Mouse (Mus musculus) limb, embryonic 11.5 days (tissue): ENCODE measurements around the gene Xylt1. TPM values are rescaled to one million over a fixed set of nuclear protein-coding genes. Genes with fewer than 3 reads are reported as not detected.

ENCODE experiments used
- ATAC-seq: fragments of 200-750 bp; cut with Nextera tagmentation; 2 replicates; pipeline ENCODE4 v1.8.0; 2017; ENCODE audit warnings: low read depth; ENCODE audit not compliant: insufficient number of reproducible peaks, low FRiP score, low TSS enrichment
- DNase-seq: peaks from one replicate; pipeline ENCODE4 v3.0.0-alpha.2; 2015; ENCODE audit warnings: low spot score
- H3K27ac ChIP-seq: fragments of 300-500 bp; sonication (generic); replicated peaks from 2 replicates; pipeline ENCODE4 v1.5.1; 2014; ENCODE audit warnings: low read depth, mild to moderate bottlenecking, low read length
- H3K27me3 ChIP-seq: fragments of 300-500 bp; sonication (generic); 2 replicates; pipeline ENCODE4 v1.6.1; 2014; ENCODE audit warnings: mild to moderate bottlenecking, low read length, mixed read lengths; ENCODE audit not compliant: control insufficient read depth, insufficient read depth
- H3K36me3 ChIP-seq: fragments of 300-500 bp; sonication (generic); 2 replicates; pipeline ENCODE4 v1.6.1; 2014; ENCODE audit warnings: mild to moderate bottlenecking, low read length, moderate library complexity, mixed read lengths; ENCODE audit not compliant: control insufficient read depth, insufficient read depth
- H3K4me1 ChIP-seq: fragments of 300-500 bp; sonication (generic); 2 replicates; pipeline ENCODE4 v1.6.1; 2014; ENCODE audit warnings: low read length, mixed read lengths; ENCODE audit not compliant: control insufficient read depth, insufficient read depth
- H3K4me2 ChIP-seq: fragments of 300-500 bp; sonication (generic); 2 replicates; pipeline ENCODE4 v1.6.1; 2014; ENCODE audit warnings: low read depth, mild to moderate bottlenecking, moderate library complexity; ENCODE audit not compliant: severe bottlenecking
- H3K4me3 ChIP-seq: fragments of 300-500 bp; sonication (generic); 2 replicates; pipeline ENCODE4 v1.5.1; 2014; ENCODE audit warnings: low read depth, low read length
- H3K9ac ChIP-seq: fragments of 300-500 bp; sonication (generic); 2 replicates; pipeline ENCODE4 v1.6.1; 2014; ENCODE audit warnings: mild to moderate bottlenecking, low read length
- H3K9me3 ChIP-seq: fragments of 300-500 bp; sonication (generic); 2 replicates; pipeline ENCODE4 v1.6.1; 2016; ENCODE audit warnings: low read length; ENCODE audit not compliant: control insufficient read depth
- WGBS: fragments of 180-500 bp; shearing (Covaris S2); extraction: QIAGEN DNeasy Blood & Tissue Kit; methylation state at CpG from one replicate; pipeline ENCODE4 v1.1.7; 2014; 5-methylcytosine and 5-hydroxymethylcytosine counted together
- polyA plus RNA-seq: library from polyadenylated mRNA; unstranded; fragments of >200 nt; fragmentation: Nextera tagmentation; extraction: Ambion mirVana; gene quantifications from 2 replicates; pipeline ENCODE4 v1.2.1, GENCODE M21; 2014

Gene Xylt1
- polyA plus RNA-seq, 1 experiment from 2014 or later, result 1.4 TPM

DNA sequence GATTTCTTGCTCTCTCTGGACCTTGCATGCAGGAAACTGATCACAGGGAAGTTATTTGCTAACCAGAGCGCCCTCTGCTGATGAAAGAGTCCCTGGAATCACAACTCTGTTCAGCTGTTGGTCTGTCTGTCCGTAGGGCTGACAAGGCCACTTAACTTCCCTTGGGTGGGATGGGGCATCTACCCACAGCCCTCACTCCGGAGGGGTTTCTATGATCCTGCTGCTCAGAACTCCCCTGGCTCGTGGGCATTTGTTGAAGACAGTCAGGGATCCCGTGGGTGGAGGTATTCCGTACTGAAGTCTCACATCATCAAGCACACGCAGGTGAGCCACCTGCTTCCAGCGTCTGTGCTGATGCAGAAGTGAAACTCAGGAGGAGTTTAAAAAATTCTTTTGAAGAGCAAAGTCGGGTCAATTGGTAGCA lies 4.9 kb upstream of the Xylt1 start:
- ATAC-seq (no peak), DNase-seq (peak; percentile 79)
- H3K9me3 ChIP-seq, result no peaks in the 10 kb centered on the region
- no peaks in the 10 kb centered on the region for H3K27me3 ChIP-seq
- no peak overlapping the region for H3K27ac ChIP-seq
- no peak overlapping the region for H3K9ac ChIP-seq
- H3K4me1 ChIP-seq, result no peaks in the 10 kb centered on the region
- H3K36me3 ChIP-seq, result no peaks in the 10 kb centered on the region
- no peak overlapping the region for H3K4me2 ChIP-seq
- no peak overlapping the region for H3K4me3 ChIP-seq
- WGBS, result 33% methylated on average over 9 of the region's 9 CpGs

DNA sequence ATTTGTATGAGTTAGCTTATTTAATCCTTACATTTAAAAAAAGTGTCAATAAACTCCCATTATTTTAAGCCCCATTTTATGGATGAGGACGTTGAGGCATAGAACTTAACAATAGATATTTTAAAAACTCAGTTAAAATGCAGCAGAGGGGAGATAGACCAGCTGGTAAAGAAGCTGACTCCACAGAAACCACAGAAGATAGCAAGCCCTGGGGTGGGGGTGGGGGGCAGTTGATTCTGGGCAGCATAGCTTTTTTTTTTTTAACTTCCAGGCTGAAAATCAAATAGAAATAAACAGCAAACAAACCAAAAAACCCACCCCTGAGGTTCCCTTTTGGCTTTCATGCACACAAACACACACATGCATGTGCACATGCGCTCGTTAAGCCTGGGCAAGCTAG lies 3.6 kb upstream of the Xylt1 start:
- no peaks in the 10 kb centered on the region for H3K27me3 ChIP-seq
- no peak for ATAC-seq
- no peak overlapping the region for H3K4me3 ChIP-seq
- no peak overlapping the region for H3K9ac ChIP-seq
- no peaks in the 10 kb centered on the region for H3K36me3 ChIP-seq
- no peaks in the 10 kb centered on the region for H3K9me3 ChIP-seq
- no peak for DNase-seq
- no peak overlapping the region for H3K4me2 ChIP-seq
- WGBS, result 78% methylated on average over 3 of the region's 3 CpGs
- H3K4me1 ChIP-seq, result peaks cover 3% of the 10 kb centered on the region; the same call in 1 of the 2 replicates
- no peak overlapping the region for H3K27ac ChIP-seq

DNA sequence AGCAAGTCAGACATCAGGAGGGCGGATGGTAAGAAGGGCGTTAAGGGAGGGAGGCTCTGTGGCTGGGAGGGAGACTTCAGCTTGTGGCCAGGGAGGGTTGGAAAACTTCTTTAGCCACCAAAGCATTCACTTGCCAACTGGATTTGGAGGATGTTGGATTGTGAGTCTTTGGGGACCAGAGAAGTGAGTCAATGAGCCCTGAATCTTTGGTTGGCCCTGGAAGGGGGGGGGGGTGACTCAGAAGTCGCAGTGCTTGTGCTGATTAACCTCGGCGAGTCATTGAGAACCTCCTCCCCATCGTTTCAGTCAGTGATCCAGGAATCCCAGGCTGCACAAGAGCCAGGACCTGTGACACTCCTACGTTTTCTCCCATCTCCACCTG lies 752 bp upstream of the Xylt1 start:
- Histone ChIP-seq H3K4me3 (peak overlapping the region; percentile 70), H3K4me1 (peaks cover 10% of the 10 kb centered on the region), H3K9me3 (no peaks in the 10 kb centered on the region), H3K27me3 (no peaks in the 10 kb centered on the region), H3K9ac (no peak overlapping the region), H3K27ac (no peak overlapping the region), H3K36me3 (no peaks in the 10 kb centered on the region), H3K4me2 (peak overlapping the region; percentile 83)
- ATAC-seq (0 out of 2 replicates have a peak, but pooled peaks have one; percentile 9), DNase-seq (no peak)
- WGBS, result 8% methylated on average over 7 of the region's 7 CpGs

DNA sequence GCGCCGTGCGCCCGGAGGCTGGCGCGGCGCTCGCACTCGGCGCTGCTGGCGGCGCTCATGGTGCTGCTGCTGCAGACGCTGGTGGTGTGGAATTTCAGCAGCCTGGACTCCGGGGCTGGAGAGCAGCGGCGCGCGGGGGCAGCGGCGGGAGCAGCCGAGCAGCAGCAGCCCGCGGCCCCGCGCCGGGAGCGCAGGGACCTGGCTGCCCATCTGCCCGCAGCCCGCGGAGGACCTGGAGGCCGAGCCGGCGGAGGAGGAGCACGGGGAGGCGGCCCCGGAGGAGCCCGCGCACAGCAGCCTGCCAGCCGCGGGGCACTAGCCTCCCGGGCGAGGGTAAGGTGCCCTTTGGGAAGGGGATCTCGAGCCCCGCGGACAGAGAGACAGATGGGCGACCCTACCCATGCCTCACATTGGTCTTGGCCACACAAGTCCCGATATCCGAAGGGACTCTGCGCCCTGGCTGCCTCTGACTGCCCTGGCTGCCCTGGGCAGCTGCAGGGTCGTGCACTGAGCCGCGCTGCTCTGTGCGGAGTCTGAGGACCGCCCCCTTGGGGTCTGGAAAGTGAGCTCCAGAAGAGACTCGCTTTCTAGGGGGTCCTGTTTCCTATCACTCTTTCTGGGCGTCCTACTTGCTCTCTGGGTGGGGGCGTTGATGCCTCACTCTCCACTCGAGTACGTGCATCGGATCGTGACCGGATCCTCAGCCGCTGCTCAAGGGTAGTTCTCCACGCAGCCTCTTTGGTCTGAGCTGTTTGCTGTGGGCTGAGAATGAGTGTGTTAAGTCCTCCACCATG lies 606 bp downstream of the Xylt1 start:
- under 1% methylated on average over 44 of the region's 64 CpGs for WGBS
- no peaks in the 10 kb centered on the region for H3K36me3 ChIP-seq
- DNase-seq (peak; percentile 74), ATAC-seq (peak; percentile 69)
- peaks cover 10% of the 10 kb centered on the region for H3K4me1 ChIP-seq
- H3K9me3 ChIP-seq, result no peaks in the 10 kb centered on the region
- H3K9ac ChIP-seq, result peak overlapping the region; percentile 80
- H3K27me3 ChIP-seq, result no peaks in the 10 kb centered on the region
- H3K4me3 ChIP-seq, result peak overlapping the region; percentile 70
- peak overlapping the region; percentile 69; the same call in 1 of the 2 replicates for H3K27ac ChIP-seq
- H3K4me2 ChIP-seq, result peak overlapping the region; percentile 83

GRCm38 (mm10) chr7:117382006-117382405 lies 1.2 kb downstream of the Xylt1 start:
- H3K36me3 ChIP-seq, result no peaks in the 10 kb centered on the region
- ATAC-seq (peak; percentile 8; the same call in 1 of the 2 replicates), DNase-seq (no peak)
- H3K27ac ChIP-seq, result no peak overlapping the region
- peaks cover 10% of the 10 kb centered on the region for H3K4me1 ChIP-seq
- no peaks in the 10 kb centered on the region for H3K9me3 ChIP-seq
- H3K9ac ChIP-seq, result no peak overlapping the region
- peak overlapping the region; percentile 83 for H3K4me2 ChIP-seq
- 29% methylated on average over 2 of the region's 2 CpGs for WGBS
- peak overlapping the region; percentile 70 for H3K4me3 ChIP-seq
- H3K27me3 ChIP-seq, result no peaks in the 10 kb centered on the region

DNA sequence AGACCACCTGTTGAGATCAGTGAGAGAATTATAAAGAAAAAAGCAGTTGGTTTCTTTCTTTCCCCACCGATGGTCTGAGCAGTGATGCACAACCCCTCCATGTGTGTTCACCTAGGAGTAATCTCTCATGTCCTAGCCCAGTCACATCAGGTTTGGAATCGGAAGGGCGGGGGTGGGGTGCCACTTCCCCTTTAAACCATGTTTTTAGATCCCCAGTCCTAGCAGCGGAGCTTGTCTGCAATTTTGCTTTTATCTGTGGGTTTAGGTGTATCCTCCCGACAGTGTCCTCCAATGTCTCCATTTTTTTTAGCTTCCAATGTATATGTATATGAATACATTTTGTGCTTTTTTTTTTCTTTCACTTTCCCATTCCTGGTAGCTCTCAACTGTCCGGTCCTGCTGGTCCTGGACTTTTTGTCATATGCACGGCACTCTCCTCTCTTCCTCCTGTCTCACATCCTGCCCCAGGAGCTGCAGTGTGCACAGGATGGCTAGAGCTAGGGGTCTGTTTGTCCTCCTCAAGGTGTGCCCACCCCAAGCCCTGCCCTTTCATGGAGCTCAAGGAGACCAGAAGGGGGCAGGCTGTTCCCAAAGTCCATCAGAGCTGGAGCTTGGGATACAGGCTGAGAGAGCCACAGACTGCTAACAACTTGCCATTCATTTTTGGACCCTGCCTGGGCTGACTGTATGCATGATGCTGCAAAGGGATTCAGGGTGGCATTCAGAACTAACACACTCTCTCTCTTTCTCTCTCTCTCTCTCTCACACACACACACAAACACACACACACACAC lies 2.6 kb downstream of the Xylt1 start:
- Histone ChIP-seq H3K36me3 (no peaks in the 10 kb centered on the region), H3K4me1 (peaks cover 10% of the 10 kb centered on the region), H3K27ac (no peak overlapping the region), H3K4me2 (no peak overlapping the region), H3K9ac (no peak overlapping the region), H3K9me3 (no peaks in the 10 kb centered on the region), H3K4me3 (no peak overlapping the region), H3K27me3 (no peaks in the 10 kb centered on the region)
- DNase-seq (peak; percentile 54), ATAC-seq (no peak)
- 79% methylated on average over 7 of the region's 7 CpGs for WGBS

GRCm38 (mm10) chr7:117386376-117386775 lies 5.6 kb downstream of the Xylt1 start:
- Histone ChIP-seq H3K9ac (no peak overlapping the region), H3K36me3 (no peaks in the 10 kb centered on the region), H3K27ac (no peak overlapping the region), H3K4me3 (no peak overlapping the region), H3K4me1 (peaks cover 10% of the 10 kb centered on the region), H3K4me2 (no peak overlapping the region), H3K27me3 (no peaks in the 10 kb centered on the region), H3K9me3 (no peaks in the 10 kb centered on the region)
- DNase-seq, result no peak
- no peak for ATAC-seq
- WGBS, result 83% methylated on average over 4 of the region's 4 CpGs

GRCm38 (mm10) chr7:117388284-117388988 lies 7.7 kb downstream of the Xylt1 start:
- H3K9ac ChIP-seq, result no peak overlapping the region
- H3K4me2 ChIP-seq, result no peak overlapping the region
- no peaks in the 10 kb centered on the region for H3K36me3 ChIP-seq
- H3K27ac ChIP-seq, result no peak overlapping the region
- no peaks in the 10 kb centered on the region for H3K27me3 ChIP-seq
- H3K9me3 ChIP-seq, result no peaks in the 10 kb centered on the region
- 73% methylated on average over 9 of the region's 9 CpGs for WGBS
- H3K4me1 ChIP-seq, result 0 out of 2 replicates have a peak, but pooled peaks cover 2% of the 10 kb centered on the region
- ATAC-seq, result no peak
- DNase-seq, result no peak
- H3K4me3 ChIP-seq, result no peak overlapping the region
